ENCODE assay signal across 11 mouse cellular contexts in the genomic region with DNA sequence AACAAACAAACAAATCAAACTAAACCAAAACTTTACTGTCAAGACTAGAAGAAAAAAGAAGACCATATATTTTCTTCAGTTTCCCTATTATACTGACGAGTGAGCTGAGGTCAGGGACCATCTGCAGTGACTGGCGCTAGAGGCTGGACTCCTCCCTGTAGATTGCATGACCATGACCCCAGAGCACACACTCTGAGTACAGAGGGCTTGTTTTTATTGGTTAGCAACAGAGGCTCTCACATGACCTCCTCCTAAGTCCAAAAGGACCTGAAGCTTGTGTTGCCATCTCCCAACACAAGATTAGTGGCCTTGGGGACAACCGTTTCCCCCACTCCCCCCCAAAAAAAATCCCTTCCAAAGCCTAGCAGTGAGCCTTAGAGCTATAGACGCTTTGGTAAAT. TPM values are rescaled to one million over a fixed set of nuclear protein-coding genes. Genes with fewer than 3 reads are reported as not detected.
DNase-seq lines count a peak whose midpoint lies in the region; ATAC-seq and TF ChIP-seq lines count a peak whose summit lies in the region.
"Had no signal": no experiment of that assay in that cellular context is flagged by ENCODE, and none has a peak within 500 bp of the region (broad histone marks: within the 10 kb centered on the region; RNA-seq: fewer than 3 reads in every experiment).

No protein-coding gene starts in this region.

- 12% methylated on average over 4 of the region's 4 CpGs for WGBS in cerebellum, adult 2 months
- 66% methylated on average over 4 of the region's 4 CpGs for WGBS in stomach, embryonic 15.5 days
- WGBS in stomach, postnatal 0 days, result 65% methylated on average over 4 of the region's 4 CpGs
- 90% methylated on average over 4 of the region's 4 CpGs for WGBS in hindbrain, embryonic 10.5 days

- H3K9ac ChIP-seq in stomach, embryonic 15.5 days, result no peak overlapping the region
- H3K9ac ChIP-seq in stomach, postnatal 0 days (ENCODE audit: low read length), result no peak overlapping the region

- TF ChIP-seq POLR2A in cerebellum, adult 2 months (IDR thresholded peaks at IDR 0.05; ENCODE audit: borderline replicate concordance, insufficient read depth, low read length), result no peak

- peaks cover 52% of the 10 kb centered on the region for H3K4me1 ChIP-seq in cerebellum, adult 2 months (ENCODE audit: control insufficient read depth, insufficient read depth, low read length)
- 0 out of 2 replicates have a peak, but pooled peaks cover 4% of the 10 kb centered on the region for H3K4me1 ChIP-seq in stomach, embryonic 15.5 days
- H3K4me1 ChIP-seq in stomach, postnatal 0 days (replicated peaks; ENCODE audit: control insufficient read depth, insufficient read depth), result no peaks in the 10 kb centered on the region
- H3K4me1 ChIP-seq in hindbrain, embryonic 10.5 days (replicated peaks), result peaks cover 6% of the 10 kb centered on the region

- H3K36me3 ChIP-seq in stomach, embryonic 15.5 days, result no peaks in the 10 kb centered on the region
- no peaks in the 10 kb centered on the region for H3K36me3 ChIP-seq in stomach, postnatal 0 days (ENCODE audit: control insufficient read depth, insufficient read depth, low read length)
- H3K36me3 ChIP-seq in hindbrain, embryonic 10.5 days, result peaks cover 65% of the 10 kb centered on the region

- TF ChIP-seq CTCF in cerebellum, adult 2 months (IDR thresholded peaks at IDR 0.05; ENCODE audit: borderline replicate concordance, insufficient read depth, low read depth, low read length), result no peak
- no peak for TF ChIP-seq CTCF in stomach, postnatal 0 days (IDR thresholded peaks at IDR 0.05; ENCODE audit: low read depth)

- H3K9me3 ChIP-seq in stomach, embryonic 15.5 days, result no peaks in the 10 kb centered on the region
- H3K9me3 ChIP-seq in stomach, postnatal 0 days (ENCODE audit: control insufficient read depth, low read length), result no peaks in the 10 kb centered on the region
- no peaks in the 10 kb centered on the region for H3K9me3 ChIP-seq in hindbrain, embryonic 10.5 days

- no peak for ATAC-seq in stomach, embryonic 15.5 days (ENCODE audit: insufficient read depth, low FRiP score, low read depth)
- no peak for ATAC-seq in stomach, postnatal 0 days (ENCODE audit: low FRiP score, low TSS enrichment)
- ATAC-seq: midbrain, embryonic 16.5 days had no signal

- TF ChIP-seq EP300 in stomach, postnatal 0 days (optimal IDR thresholded peaks at IDR 0.05), result no peak

- peak overlapping the region; percentile 90 for H3K27ac ChIP-seq in cerebellum, adult 2 months (ENCODE audit: insufficient read depth, low read length)
- peak overlapping the region; percentile 11; the same call in 1 of the 2 replicates for H3K27ac ChIP-seq in stomach, embryonic 15.5 days
- no peak overlapping the region for H3K27ac ChIP-seq in stomach, postnatal 0 days (replicated peaks)
- no peak overlapping the region for H3K27ac ChIP-seq in hindbrain, embryonic 10.5 days

- no peak overlapping the region for H3K4me2 ChIP-seq in stomach, embryonic 15.5 days
- no peak overlapping the region for H3K4me2 ChIP-seq in stomach, postnatal 0 days (replicated peaks; ENCODE audit: low read depth)

- no peaks in the 10 kb centered on the region for H3K27me3 ChIP-seq in cerebellum, adult 2 months (ENCODE audit: control insufficient read depth, insufficient read depth, low read length)
- no peaks in the 10 kb centered on the region for H3K27me3 ChIP-seq in stomach, embryonic 15.5 days (replicated peaks)
- no peaks in the 10 kb centered on the region for H3K27me3 ChIP-seq in stomach, postnatal 0 days (ENCODE audit: control insufficient read depth, insufficient read depth, low read length)
- H3K27me3 ChIP-seq in hindbrain, embryonic 10.5 days (ENCODE audit: insufficient read depth, poor library complexity, severe bottlenecking), result no peaks in the 10 kb centered on the region

- H3K4me3 ChIP-seq in cerebellum, adult 2 months (replicated peaks; ENCODE audit: insufficient read depth, low read depth, low read length), result no peak overlapping the region
- H3K4me3 ChIP-seq in stomach, embryonic 15.5 days (replicated peaks), result no peak overlapping the region
- H3K4me3 ChIP-seq in stomach, postnatal 0 days (ENCODE audit: low read depth, low read length), result no peak overlapping the region
- no peak overlapping the region for H3K4me3 ChIP-seq in hindbrain, embryonic 10.5 days

- no peak for DNase-seq in cerebellum, adult 2 months
- no peak for DNase-seq in cerebellum, postnatal 4 days (ENCODE audit: low spot score in 2 of 2)
- peak; percentile 17 for DNase-seq in kidney, adult 9 months
- no peak for DNase-seq in kidney, adult 11 months
- DNase-seq in stomach, postnatal 0 days (ENCODE audit: low spot score), result no peak
- DNase-seq in hindbrain, embryonic 10.5 days (ENCODE audit: low spot score), result no peak
- no peak for DNase-seq in layer of hippocampus, adult 9-10 months (ENCODE audit: low spot score)
- DNase-seq: B cell, adult 2 months had no signal

RNA-seq across cellular contexts. Expression of a gene that starts 10.3 kb away (rescaled TPM):
- 127 and 153 TPM in 2 replicates for polyA plus RNA-seq in cerebellum, adult 2 months (2012; rRNA removed)
- polyA plus RNA-seq in stomach, embryonic 15.5 days (2015; fragmentation: Nextera tagmentation; extraction: Ambion mirVana), result 45.3 and 48.1 TPM in 2 replicates
- polyA plus RNA-seq in stomach, postnatal 0 days (2015; fragmentation: Nextera tagmentation; extraction: Ambion mirVana), result 28.4 and 28.8 TPM in 2 replicates
- 15.2 and 21.6 TPM in 2 replicates for polyA plus RNA-seq in hindbrain, embryonic 10.5 days (2016; fragmentation: Nextera tagmentation; extraction: Ambion mirVana)

RNA-seq across cellular contexts. Expression of a gene that starts 10.5 kb away (rescaled TPM):
- polyA plus RNA-seq in cerebellum, adult 2 months (2012; rRNA removed), result 452 and 453 TPM in 2 replicates
- 3.2 and 3.4 TPM in 2 replicates for polyA plus RNA-seq in stomach, embryonic 15.5 days (2015; fragmentation: Nextera tagmentation; extraction: Ambion mirVana)
- polyA plus RNA-seq in stomach, postnatal 0 days (2015; fragmentation: Nextera tagmentation; extraction: Ambion mirVana), result 0.80 and 1.2 TPM in 2 replicates
- polyA plus RNA-seq in hindbrain, embryonic 10.5 days (2016; fragmentation: Nextera tagmentation; extraction: Ambion mirVana), result 5.0 and 8.5 TPM in 2 replicates

RNA-seq across cellular contexts. Expression of a gene that starts 13.4 kb away (rescaled TPM):
- polyA plus RNA-seq in cerebellum, adult 2 months (2012; rRNA removed), result 30.4 and 39.6 TPM in 2 replicates
- polyA plus RNA-seq in stomach, embryonic 15.5 days (2015; fragmentation: Nextera tagmentation; extraction: Ambion mirVana), result 27.4 and 31.8 TPM in 2 replicates
- 31.7 and 32.3 TPM in 2 replicates for polyA plus RNA-seq in stomach, postnatal 0 days (2015; fragmentation: Nextera tagmentation; extraction: Ambion mirVana)
- polyA plus RNA-seq in hindbrain, embryonic 10.5 days (2016; fragmentation: Nextera tagmentation; extraction: Ambion mirVana), result 7.4 and 7.8 TPM in 2 replicates

RNA-seq across cellular contexts. Expression of a gene that starts 28.4 kb away (rescaled TPM):
- polyA plus RNA-seq in cerebellum, adult 2 months (2012; rRNA removed), result 0.46 and 0.47 TPM in 2 replicates
- polyA plus RNA-seq in stomach, embryonic 15.5 days (2015; fragmentation: Nextera tagmentation; extraction: Ambion mirVana), result not detected in 2 replicates
- polyA plus RNA-seq in stomach, postnatal 0 days (2015; fragmentation: Nextera tagmentation; extraction: Ambion mirVana), result not detected in 2 replicates
- not detected in 2 replicates for polyA plus RNA-seq in hindbrain, embryonic 10.5 days (2016; fragmentation: Nextera tagmentation; extraction: Ambion mirVana)
- polyA plus RNA-seq: brain, embryonic 14.5 days; midbrain, embryonic 16.5 days had no signal

RNA-seq across cellular contexts. Expression of a gene that starts 37.4 kb away (rescaled TPM):
- polyA plus RNA-seq in cerebellum, adult 2 months (2012; rRNA removed), result 23.1 and 25.5 TPM in 2 replicates
- 21.1 and 25.0 TPM in 2 replicates for polyA plus RNA-seq in stomach, embryonic 15.5 days (2015; fragmentation: Nextera tagmentation; extraction: Ambion mirVana)
- 6.9 and 8.0 TPM in 2 replicates for polyA plus RNA-seq in stomach, postnatal 0 days (2015; fragmentation: Nextera tagmentation; extraction: Ambion mirVana)
- polyA plus RNA-seq in hindbrain, embryonic 10.5 days (2016; fragmentation: Nextera tagmentation; extraction: Ambion mirVana), result 16.5 and 18.7 TPM in 2 replicates

Comparison
In these comparisons a context has a peak if more than half of its experiments do, and no peak if none do; other contexts are left out.
1. H3K27ac ChIP-seq: peak in cerebellum, adult 2 months (single experiment) and stomach, embryonic 15.5 days (single experiment); none in stomach, postnatal 0 days (single experiment) and hindbrain, embryonic 10.5 days (single experiment).
2. RNA of a gene that starts 10.5 kb away (polyA plus RNA-seq): 452 to 453 TPM in cerebellum, adult 2 months; 5.0 to 8.5 TPM in hindbrain, embryonic 10.5 days, 3.2 to 3.4 TPM in stomach, embryonic 15.5 days and 0.80 to 1.2 TPM in stomach, postnatal 0 days; every median in the first group is over 10 times any median in the second.